In genomic region chr12:71891729-71892355, GRCm38 (mm10) we compare ENCODE assay signal across 12 mouse cellular contexts.
DNase-seq lines count a peak whose midpoint lies in the region; ATAC-seq lines count a peak whose summit lies in the region.
"Had no signal": no experiment of that assay in that cellular context is flagged by ENCODE, and none has a peak within 500 bp of the region (broad histone marks: within the 10 kb centered on the region; RNA-seq: fewer than 3 reads in every experiment).

No protein-coding gene starts in this region.

- no peak for DNase-seq in heart, postnatal 4 days
- DNase-seq in neural tube, embryonic 10.5 days (ENCODE audit: extremely low spot score, low spot score), result no peak
- DNase-seq in midbrain, embryonic 11.5 days (ENCODE audit: low spot score, missing footprints), result no peak
- no peak for DNase-seq in cerebellum, postnatal 36 days
- no peak for DNase-seq in cerebellum, adult 8-10 months
- DNase-seq: cerebellum, adult 9-11 months; gastrocnemius, postnatal 25 days; kidney, postnatal 10 days; lung, adult 18-20 months; spleen, adult 18-20 months had no signal

- peaks cover 22% of the 10 kb centered on the region for H3K36me3 ChIP-seq in heart, embryonic 12.5 days
- peaks cover 10% of the 10 kb centered on the region; the same call in 1 of the 2 replicates for H3K36me3 ChIP-seq in neural tube, embryonic 13.5 days
- H3K36me3 ChIP-seq in midbrain, embryonic 11.5 days (ENCODE audit: control insufficient read depth, insufficient read depth, low read length), result no peaks in the 10 kb centered on the region

- no peak overlapping the region for H3K9ac ChIP-seq in heart, embryonic 12.5 days
- H3K9ac ChIP-seq in neural tube, embryonic 13.5 days, result no peak overlapping the region
- H3K9ac ChIP-seq in midbrain, embryonic 11.5 days (ENCODE audit: low read length), result no peak overlapping the region

- no peak overlapping the region for H3K4me3 ChIP-seq in heart, embryonic 12.5 days
- H3K4me3 ChIP-seq in neural tube, embryonic 13.5 days, result no peak overlapping the region
- H3K4me3 ChIP-seq in midbrain, embryonic 11.5 days (ENCODE audit: low read depth, low read length), result no peak overlapping the region

- no peaks in the 10 kb centered on the region for H3K9me3 ChIP-seq in heart, embryonic 12.5 days (replicated peaks)
- H3K9me3 ChIP-seq in neural tube, embryonic 13.5 days, result no peaks in the 10 kb centered on the region
- H3K9me3 ChIP-seq in midbrain, embryonic 11.5 days (ENCODE audit: control insufficient read depth, low read length), result no peaks in the 10 kb centered on the region

- no peak overlapping the region for H3K4me2 ChIP-seq in heart, embryonic 12.5 days
- H3K4me2 ChIP-seq in neural tube, embryonic 13.5 days, result no peak overlapping the region
- no peak overlapping the region for H3K4me2 ChIP-seq in midbrain, embryonic 11.5 days

- no peaks in the 10 kb centered on the region for H3K27me3 ChIP-seq in heart, embryonic 12.5 days (replicated peaks)
- no peaks in the 10 kb centered on the region for H3K27me3 ChIP-seq in neural tube, embryonic 13.5 days
- H3K27me3 ChIP-seq in midbrain, embryonic 11.5 days (ENCODE audit: control insufficient read depth, insufficient read depth, low read length), result no peaks in the 10 kb centered on the region

- ATAC-seq in heart, embryonic 12.5 days (ENCODE audit: insufficient number of reproducible peaks, low FRiP score), result no peak
- ATAC-seq in neural tube, embryonic 13.5 days (ENCODE audit: low read depth), result peak; percentile 54; the same call in 1 of the 2 replicates
- ATAC-seq in midbrain, embryonic 11.5 days (ENCODE audit: low FRiP score), result peak; percentile 11; the same call in 1 of the 2 replicates

- 67% methylated on average over 7 of the region's 7 CpGs for WGBS in heart, embryonic 12.5 days
- 28% methylated on average over 7 of the region's 7 CpGs for WGBS in neural tube, embryonic 13.5 days
- WGBS in midbrain, embryonic 11.5 days, result 43% methylated on average over 7 of the region's 7 CpGs

- peaks cover 72% of the 10 kb centered on the region for H3K4me1 ChIP-seq in heart, embryonic 12.5 days (replicated peaks)
- H3K4me1 ChIP-seq in neural tube, embryonic 13.5 days (replicated peaks), result peaks cover 36% of the 10 kb centered on the region
- peaks cover 11% of the 10 kb centered on the region; the same call in 1 of the 2 replicates for H3K4me1 ChIP-seq in midbrain, embryonic 11.5 days (ENCODE audit: control insufficient read depth, insufficient read depth, low read length)

- H3K27ac ChIP-seq in heart, embryonic 12.5 days (ENCODE audit: poor library complexity, severe bottlenecking), result peak overlapping the region; percentile 27; the same call in 1 of the 2 replicates
- peak overlapping the region; percentile 57 for H3K27ac ChIP-seq in neural tube, embryonic 13.5 days (replicated peaks)
- no peak overlapping the region for H3K27ac ChIP-seq in midbrain, embryonic 11.5 days (ENCODE audit: low read depth, low read length)
